Mouse (Mus musculus) forebrain, embryonic 14.5 days (tissue): ENCODE results near the gene Lsm14b. TPM values are rescaled to one million over a fixed set of nuclear protein-coding genes. Genes with fewer than 3 reads are reported as not detected.

Source experiments
- ATAC-seq: fragments of 200-750 bp; cut with Nextera tagmentation; 2 replicates; pipeline ENCODE4 v1.8.0; 2017; ENCODE audit warnings: mild to moderate bottlenecking, moderate library complexity
- DNase-seq: peaks from one replicate; pipeline ENCODE4 v3.0.0-alpha.2; 2015; ENCODE audit warnings: low spot score
- H3K27ac ChIP-seq: fragments of 300-500 bp; sonication (generic); 2 replicates; pipeline ENCODE4 v1.5.1; 2014; ENCODE audit warnings: low read depth, mild to moderate bottlenecking, control low read depth, low read length, moderate library complexity
- H3K27me3 ChIP-seq: fragments of 300-500 bp; sonication (generic); replicated peaks from 2 replicates; pipeline ENCODE4 v1.6.1; 2014; ENCODE audit warnings: low read length, control low read depth, mixed read lengths; ENCODE audit not compliant: control insufficient read depth, insufficient read depth
- H3K36me3 ChIP-seq: fragments of 300-500 bp; sonication (generic); 2 replicates; pipeline ENCODE4 v1.6.1; 2014; ENCODE audit warnings: low read length, control low read depth; ENCODE audit not compliant: control insufficient read depth, insufficient read depth
- H3K4me1 ChIP-seq: fragments of 300-500 bp; sonication (generic); 2 replicates; pipeline ENCODE4 v1.6.1; 2014; ENCODE audit warnings: antibody characterized with exemption, low read length, control low read depth; ENCODE audit not compliant: control insufficient read depth, insufficient read depth
- H3K4me2 ChIP-seq: fragments of 300-500 bp; sonication (generic); 2 replicates; pipeline ENCODE4 v1.6.1; 2014; ENCODE audit warnings: mild to moderate bottlenecking, control low read depth, low read length
- H3K4me3 ChIP-seq: fragments of 300-500 bp; sonication (generic); 2 replicates; pipeline ENCODE4 v1.5.1; 2014; ENCODE audit warnings: low read depth, low read length, control low read depth
- H3K9ac ChIP-seq: fragments of 300-500 bp; sonication (generic); 2 replicates; pipeline ENCODE4 v1.6.1; 2014; ENCODE audit warnings: mild to moderate bottlenecking, low read length, control low read depth, moderate library complexity
- H3K9me3 ChIP-seq: fragments of 300-500 bp; sonication (generic); replicated peaks from 2 replicates; pipeline ENCODE4 v1.6.1; 2016; ENCODE audit warnings: low read length, control low read depth, mixed read lengths; ENCODE audit not compliant: control insufficient read depth
- WGBS: fragments of 180-500 bp; shearing (Covaris S2); extraction: QIAGEN DNeasy Blood & Tissue Kit; methylation state at CpG from one replicate; pipeline ENCODE4 v1.1.7; 2014; 5-methylcytosine and 5-hydroxymethylcytosine counted together
- polyA plus RNA-seq: library from polyadenylated mRNA; unstranded; fragments of >200 nt; fragmentation: Nextera tagmentation; extraction: Ambion mirVana; gene quantifications from 2 replicates; pipeline ENCODE4 v1.2.1, GENCODE M21; 2014

Gene Lsm14b
- 17.9 and 29.1 TPM in 2 replicates for polyA plus RNA-seq

GRCm38 (mm10) chr2:180024401-180025098 is at the start of gene Lsm14b:
Gene Lsm14b (plus strand): TSS chr2:180024987.
- Histone ChIP-seq H3K4me3 (peak within 1 kb of the TSS; percentile 97), H3K9me3 (no peaks in the 10 kb centered on the region), H3K4me2 (peak within 1 kb of the TSS; percentile 91), H3K9ac (peak within 1 kb of the TSS; percentile 98), H3K36me3 (peaks cover 29% of the 10 kb centered on the region), H3K4me1 (peaks cover 25% of the 10 kb centered on the region), H3K27me3 (0 out of 2 replicates have a peak, but pooled peaks cover 10% of the 10 kb centered on the region), H3K27ac (peak within 1 kb of the TSS; percentile 96)
- 0% methylated on average over 51 of the region's 80 CpGs for WGBS
- ATAC-seq (peak; percentile 98), DNase-seq (peak; percentile 98)

- Histone ChIP-seq H3K9me3 (no peaks in the 10 kb centered on the region), H3K4me2 (peak overlapping the region; percentile 100; the same call in 1 of the 2 replicates), H3K27ac (peak overlapping the region; percentile 93), H3K36me3 (no peaks in the 10 kb centered on the region), H3K4me1 (peaks cover 31% of the 10 kb centered on the region), H3K9ac (peak overlapping the region; percentile 79), H3K27me3 (no peaks in the 10 kb centered on the region), H3K4me3 (peak overlapping the region; percentile 84)
- under 1% methylated on average over 17 of the region's 82 CpGs for WGBS
- DNase-seq (peak; percentile 14), ATAC-seq (no peak)
These were observed 48.9 kb upstream of the Lsm14b start for GRCm38 (mm10) chr2:179975851-179976250.

- no peaks in the 10 kb centered on the region for H3K27me3 ChIP-seq
- H3K36me3 ChIP-seq: no peaks in the 10 kb centered on the region
- no peaks in the 10 kb centered on the region for H3K9me3 ChIP-seq
- peak overlapping the region; percentile 84 for H3K4me3 ChIP-seq
- H3K4me2 ChIP-seq: peak overlapping the region; percentile 100; the same call in 1 of the 2 replicates
- peaks cover 31% of the 10 kb centered on the region for H3K4me1 ChIP-seq
- peak; percentile 59; the same call in 1 of the 2 replicates for ATAC-seq
- peak overlapping the region; percentile 93 for H3K27ac ChIP-seq
- DNase-seq: no peak
- H3K9ac ChIP-seq: peak overlapping the region; percentile 79
- under 1% methylated on average over 33 of the region's 54 CpGs for WGBS
These were observed 48.5 kb upstream of the Lsm14b start for GRCm38 (mm10) chr2:179976295-179976627.

GRCm38 (mm10) chr2:179976628-179977343 is 48.0 kb upstream of the Lsm14b start, which contains the start of gene Taf4:
Gene Taf4 (minus strand): TSS chr2:179976646.
- under 1% methylated on average over 64 of the region's 84 CpGs for WGBS

GRCm38 (mm10) chr2:179977344-179978025 is 47.3 kb upstream of the Lsm14b start:
- Histone ChIP-seq H3K4me1 (peaks cover 28% of the 10 kb centered on the region), H3K4me3 (peak overlapping the region; percentile 84), H3K36me3 (no peaks in the 10 kb centered on the region), H3K9ac (peak overlapping the region; percentile 94), H3K27me3 (no peaks in the 10 kb centered on the region), H3K9me3 (no peaks in the 10 kb centered on the region), H3K27ac (no peak overlapping the region; the same call in 1 of the 2 replicates), H3K4me2 (peak overlapping the region; percentile 52)
- ATAC-seq (no peak), DNase-seq (no peak)
- WGBS: 12% methylated on average over 9 of the region's 10 CpGs

More at GRCm38 (mm10) chr2:179976628-179977343, 48.0 kb upstream of the Lsm14b start, which contains the start of gene Taf4:
- H3K27me3 ChIP-seq: no peaks in the 10 kb centered on the region
- peaks cover 28% of the 10 kb centered on the region for H3K4me1 ChIP-seq
- DNase-seq: peak; percentile 94
- H3K9me3 ChIP-seq: no peaks in the 10 kb centered on the region
- peak within 1 kb of the TSS; percentile 100 for H3K4me2 ChIP-seq
- peak; percentile 97 for ATAC-seq
- peak within 1 kb of the TSS; percentile 94 for H3K9ac ChIP-seq
- peak within 1 kb of the TSS; percentile 84 for H3K4me3 ChIP-seq
- no peaks in the 10 kb centered on the region for H3K36me3 ChIP-seq
- H3K27ac ChIP-seq: peak within 1 kb of the TSS; percentile 93

GRCm38 (mm10) chr2:179978250-179978649 is 46.5 kb upstream of the Lsm14b start:
- DNase-seq (no peak), ATAC-seq (no peak)
- 70% methylated on average over 3 of the region's 3 CpGs for whole genome bisulfite sequencing
- H3K4me1 ChIP-seq: peaks cover 24% of the 10 kb centered on the region
- no peaks in the 10 kb centered on the region for H3K36me3 ChIP-seq
- H3K9ac ChIP-seq: no peak overlapping the region
- H3K9me3 ChIP-seq: no peaks in the 10 kb centered on the region
- no peak overlapping the region for H3K4me3 ChIP-seq
- H3K27me3 ChIP-seq: no peaks in the 10 kb centered on the region
- H3K27ac ChIP-seq: no peak overlapping the region
- no peak overlapping the region for H3K4me2 ChIP-seq

GRCm38 (mm10) chr2:179979836-179980235 is 45.0 kb upstream of the Lsm14b start:
- Histone ChIP-seq H3K9ac (no peak overlapping the region), H3K4me3 (no peak overlapping the region), H3K27ac (no peak overlapping the region), H3K36me3 (no peaks in the 10 kb centered on the region), H3K27me3 (no peaks in the 10 kb centered on the region), H3K4me2 (no peak overlapping the region), H3K9me3 (no peaks in the 10 kb centered on the region), H3K4me1 (peaks cover 11% of the 10 kb centered on the region; the same call in 1 of the 2 replicates)
- no peak for DNase-seq
- no peak for ATAC-seq
- WGBS: 77% methylated on average over 8 of the region's 8 CpGs

- H3K27ac ChIP-seq: no peak overlapping the region
- no peaks in the 10 kb centered on the region for H3K27me3 ChIP-seq
- H3K36me3 ChIP-seq: no peaks in the 10 kb centered on the region
- no peaks in the 10 kb centered on the region for H3K9me3 ChIP-seq
- DNase-seq (no peak), ATAC-seq (no peak)
- H3K4me2 ChIP-seq: no peak overlapping the region
- no peak overlapping the region for H3K4me3 ChIP-seq
- H3K4me1 ChIP-seq: peaks cover 10% of the 10 kb centered on the region; the same call in 1 of the 2 replicates
- no peak overlapping the region for H3K9ac ChIP-seq
- WGBS: 45% methylated on average over 4 of the region's 4 CpGs
These were observed 44.2 kb upstream of the Lsm14b start for GRCm38 (mm10) chr2:179980616-179981015.
